Mouse (Mus musculus): ENCODE data around the gene Adamtsl3. TPM values are rescaled to one million over a fixed set of nuclear protein-coding genes. Genes with fewer than 3 reads are reported as not detected.

The Adamtsl3 gene
- total and polyA plus RNA-seq, 2 experiments from 2014 or later: 1.2 to 4.2 TPM

DNA sequence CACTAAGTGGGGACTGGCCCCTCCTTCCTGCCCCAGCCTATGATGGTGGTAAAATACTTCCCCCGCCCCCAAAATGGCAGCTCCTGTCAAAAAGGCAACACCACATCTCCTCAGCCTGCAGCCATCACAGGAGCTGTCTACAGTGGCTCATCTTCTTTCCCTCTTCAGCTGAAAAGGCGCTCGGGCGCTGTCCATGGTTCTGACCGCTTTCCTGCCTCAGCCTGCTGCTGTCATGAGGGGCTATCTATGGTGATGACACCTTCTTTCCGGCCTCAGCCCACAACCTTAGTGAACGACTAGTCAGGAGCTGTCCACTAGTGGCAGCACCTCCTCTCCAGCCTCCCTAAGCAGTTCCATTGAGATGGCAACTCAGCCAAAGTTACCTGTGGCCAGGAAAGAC, 289.8 kb downstream of the Adamtsl3 start:
- no peaks in the 10 kb centered on the region for H3K4me1 ChIP-seq (ENCODE audit: insufficient read depth, low read length)
- ATAC-seq (ENCODE audit: low FRiP score) (no peak), DNase-seq (ENCODE audit: low spot score) (no peak)
- no peak overlapping the region for H3K4me2 ChIP-seq (ENCODE audit: low read depth, low read length, poor library complexity, severe bottlenecking)
- no peak overlapping the region for H3K27ac ChIP-seq (ENCODE audit: low read depth, low read length)
- no peaks in the 10 kb centered on the region for H3K27me3 ChIP-seq (ENCODE audit: insufficient read depth, low read length)
- TF ChIP-seq CTCF (IDR thresholded peaks at IDR 0.05): no peak
- H3K36me3 ChIP-seq (ENCODE audit: insufficient read depth, low read length): no peaks in the 10 kb centered on the region
- 27% methylated on average over 7 of the region's 7 CpGs for WGBS
- no peak overlapping the region for H3K9ac ChIP-seq (replicated peaks; ENCODE audit: low read length, poor library complexity, severe bottlenecking)
- H3K9me3 ChIP-seq (ENCODE audit: low read length): 0 out of 2 replicates have a peak, but pooled peaks cover 4% of the 10 kb centered on the region
- no peak overlapping the region for H3K4me3 ChIP-seq (ENCODE audit: low read depth, low read length)

DNA sequence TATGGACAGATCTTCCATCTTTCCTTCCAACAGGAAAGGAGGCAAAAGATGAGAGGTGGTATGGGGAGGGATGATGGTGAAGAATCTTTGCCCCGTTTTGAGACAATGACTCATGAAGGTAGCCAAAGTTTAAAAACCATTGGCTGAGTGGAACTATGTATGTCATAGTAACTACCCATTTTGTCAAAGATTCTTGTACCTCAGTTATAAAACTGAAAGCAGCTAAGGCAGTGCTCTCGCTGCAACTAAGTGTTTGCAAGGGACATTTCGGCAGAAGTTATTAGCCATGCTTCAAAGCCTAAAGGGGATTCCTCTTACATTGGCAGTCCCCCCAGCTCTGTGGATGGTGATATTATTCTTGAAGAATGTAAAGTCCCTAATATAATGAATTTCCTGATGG, 311.7 kb downstream of the Adamtsl3 start:
- Histone ChIP-seq H3K4me2 (ENCODE audit: low read depth, low read length, poor library complexity, severe bottlenecking) (no peak overlapping the region), H3K4me3 (ENCODE audit: low read depth, low read length) (no peak overlapping the region), H3K36me3 (ENCODE audit: insufficient read depth, low read length) (peaks cover 5% of the 10 kb centered on the region; the same call in 1 of the 2 replicates), H3K27me3 (ENCODE audit: insufficient read depth, low read length) (no peaks in the 10 kb centered on the region), H3K4me1 (ENCODE audit: insufficient read depth, low read length) (no peaks in the 10 kb centered on the region; the same call in 1 of the 2 replicates), H3K9me3 (ENCODE audit: low read length) (no peaks in the 10 kb centered on the region), H3K9ac (replicated peaks; ENCODE audit: low read length, poor library complexity, severe bottlenecking) (no peak overlapping the region), H3K27ac (ENCODE audit: low read depth, low read length) (no peak overlapping the region)
- ATAC-seq (ENCODE audit: low FRiP score): no peak
- 88% methylated on average over 3 of the region's 3 CpGs for WGBS
- no peak for DNase-seq (ENCODE audit: low spot score)
- no peak for TF ChIP-seq CTCF (IDR thresholded peaks at IDR 0.05)

DNA sequence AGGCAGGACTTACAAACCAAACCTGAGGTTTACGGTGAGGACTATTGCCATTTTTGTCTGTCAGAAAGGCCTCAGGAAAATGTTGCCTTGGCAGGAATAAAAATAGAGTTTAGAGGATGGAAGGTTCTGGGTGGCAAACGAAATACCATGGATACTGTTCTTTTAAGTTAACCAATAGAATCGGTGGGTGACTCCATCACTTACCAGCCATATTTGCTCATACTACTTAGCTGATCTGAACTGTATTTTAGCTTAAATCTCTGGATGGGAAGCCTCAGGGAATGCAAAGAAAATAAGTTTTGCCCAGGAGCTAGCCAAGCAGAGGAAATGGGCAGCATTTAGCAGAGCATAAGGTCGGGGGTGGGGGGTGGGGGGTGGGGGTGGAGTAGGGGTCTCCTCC, 312.4 kb downstream of the Adamtsl3 start:
- ATAC-seq (ENCODE audit: low FRiP score) (peak; percentile 60), DNase-seq (ENCODE audit: low spot score) (no peak)
- WGBS: 26% methylated on average over 4 of the region's 4 CpGs
- Histone ChIP-seq H3K36me3 (ENCODE audit: insufficient read depth, low read length) (peaks cover 6% of the 10 kb centered on the region; the same call in 1 of the 2 replicates), H3K4me2 (ENCODE audit: low read depth, low read length, poor library complexity, severe bottlenecking) (peak overlapping the region; percentile 64), H3K9ac (replicated peaks; ENCODE audit: low read length, poor library complexity, severe bottlenecking) (peak overlapping the region; percentile 69; the same call in 1 of the 2 replicates), H3K9me3 (ENCODE audit: low read length) (no peaks in the 10 kb centered on the region), H3K4me1 (ENCODE audit: insufficient read depth, low read length) (no peaks in the 10 kb centered on the region; the same call in 1 of the 2 replicates), H3K27me3 (ENCODE audit: insufficient read depth, low read length) (no peaks in the 10 kb centered on the region), H3K27ac (ENCODE audit: low read depth, low read length) (no peak overlapping the region), H3K4me3 (ENCODE audit: low read depth, low read length) (peak overlapping the region; percentile 72)
- no peak for TF ChIP-seq CTCF (IDR thresholded peaks at IDR 0.05)

DNA sequence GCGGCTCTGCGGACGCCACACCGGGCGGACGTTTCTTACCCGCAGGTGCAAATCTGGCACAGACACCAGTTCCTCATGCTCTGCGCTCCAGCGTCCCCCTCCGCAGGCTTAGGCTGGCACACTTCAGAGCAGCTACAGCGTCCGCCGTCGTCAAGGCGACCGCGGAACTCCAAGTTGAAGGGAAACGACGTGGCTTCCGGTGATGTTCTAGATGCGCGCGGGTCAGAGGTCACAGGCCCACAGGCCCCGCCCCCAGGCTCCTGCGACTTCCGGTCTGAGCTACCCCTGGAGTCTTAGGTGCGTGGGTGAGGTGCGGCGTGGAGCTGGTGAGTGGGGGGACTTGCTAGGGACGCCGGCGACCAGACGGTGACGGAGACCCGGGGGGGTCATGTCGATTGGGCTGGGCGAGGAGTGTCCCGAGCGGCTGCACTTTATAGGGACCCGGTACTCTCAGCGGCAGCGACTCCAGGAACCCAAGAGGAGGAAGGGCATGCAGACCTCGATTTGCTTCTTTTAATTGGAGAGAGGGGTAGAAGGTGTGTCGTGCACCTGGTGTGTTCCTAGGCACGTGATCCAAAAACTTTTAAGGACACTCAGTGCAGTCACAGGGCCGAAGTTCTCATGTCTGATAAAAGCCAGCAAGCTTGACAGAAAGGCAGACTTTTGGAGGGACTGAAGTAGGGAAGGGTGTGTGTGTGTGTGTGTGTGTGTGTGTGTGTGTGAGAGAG, 313.0 kb downstream of the Adamtsl3 start, which contains the start of the genes Saxo2 and Efl1:
Gene Saxo2, minus strand, starts transcription at position 176 of the 728 bp plus-strand sequence.
Gene Efl1, plus strand, starts transcription at position 262 of the 728 bp plus-strand sequence.
- H3K36me3 ChIP-seq (ENCODE audit: insufficient read depth, low read length): peaks cover 6% of the 10 kb centered on the region; the same call in 1 of the 2 replicates
- H3K9me3 ChIP-seq (ENCODE audit: low read length): no peaks in the 10 kb centered on the region
- WGBS: under 1% methylated on average over 46 of the region's 46 CpGs
- ATAC-seq (ENCODE audit: low FRiP score): peak; percentile 96
- peak; percentile 36 for TF ChIP-seq CTCF (IDR thresholded peaks at IDR 0.05)
- H3K4me3 ChIP-seq (ENCODE audit: low read depth, low read length): peak within 1 kb of the TSS; percentile 72
- no peaks in the 10 kb centered on the region for H3K27me3 ChIP-seq (ENCODE audit: insufficient read depth, low read length)
- no peaks in the 10 kb centered on the region; the same call in 1 of the 2 replicates for H3K4me1 ChIP-seq (ENCODE audit: insufficient read depth, low read length)
- peak; percentile 97 for DNase-seq (ENCODE audit: low spot score)
- no peak within 1 kb of the TSS for H3K27ac ChIP-seq (ENCODE audit: low read depth, low read length)
- peak within 1 kb of the TSS; percentile 64 for H3K4me2 ChIP-seq (ENCODE audit: low read depth, low read length, poor library complexity, severe bottlenecking)
- peak within 1 kb of the TSS; percentile 69 for H3K9ac ChIP-seq (replicated peaks; ENCODE audit: low read length, poor library complexity, severe bottlenecking)

DNA sequence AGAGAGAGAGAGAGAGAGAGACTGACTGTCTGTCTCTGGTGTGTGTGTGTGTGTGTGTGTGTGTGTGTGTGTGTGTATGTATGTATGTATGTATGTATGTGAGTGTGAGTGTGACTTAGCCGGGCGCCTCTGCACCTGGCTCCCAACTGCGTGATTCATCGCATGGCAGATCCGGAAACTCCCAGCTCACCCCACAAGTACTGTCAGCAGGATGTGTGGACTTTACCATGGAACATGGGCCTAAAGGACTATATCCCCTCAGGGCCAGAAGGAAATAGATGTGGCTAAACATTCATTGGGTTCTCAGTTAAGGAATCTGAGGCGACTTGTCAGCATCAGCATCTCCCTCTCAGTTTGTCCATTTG, 313.6 kb downstream of the Adamtsl3 start:
- DNase-seq (ENCODE audit: low spot score): no peak
- H3K27ac ChIP-seq (ENCODE audit: low read depth, low read length): no peak overlapping the region
- H3K4me1 ChIP-seq (ENCODE audit: insufficient read depth, low read length): no peaks in the 10 kb centered on the region; the same call in 1 of the 2 replicates
- 22% methylated on average over 6 of the region's 6 CpGs for WGBS
- peak overlapping the region; percentile 64 for H3K4me2 ChIP-seq (ENCODE audit: low read depth, low read length, poor library complexity, severe bottlenecking)
- no peak; the same call in 1 of the 2 replicates for ATAC-seq (ENCODE audit: low FRiP score)
- peak overlapping the region; percentile 69 for H3K9ac ChIP-seq (replicated peaks; ENCODE audit: low read length, poor library complexity, severe bottlenecking)
- H3K27me3 ChIP-seq (ENCODE audit: insufficient read depth, low read length): no peaks in the 10 kb centered on the region
- H3K9me3 ChIP-seq (ENCODE audit: low read length): no peaks in the 10 kb centered on the region
- TF ChIP-seq CTCF (IDR thresholded peaks at IDR 0.05): no peak
- peak overlapping the region; percentile 72 for H3K4me3 ChIP-seq (ENCODE audit: low read depth, low read length)
- peaks cover 6% of the 10 kb centered on the region; the same call in 1 of the 2 replicates for H3K36me3 ChIP-seq (ENCODE audit: insufficient read depth, low read length)

Other genes with a start within 250 kb of the Adamtsl3 start
- gene Sh3gl3, start 161.9 kb upstream of the Adamtsl3 start, total RNA-seq (2014; rRNA removed): 58.6 and 70.4 TPM in 2 replicates
- gene Sh3gl3, start 161.9 kb upstream of the Adamtsl3 start, polyA plus RNA-seq (2015; fragmentation: Nextera tagmentation; extraction: Ambion mirVana): 102 and 108 TPM in 2 replicates